Mouse (Mus musculus) olfactory bulb, adult 2 months (tissue): Measurements from ENCODE around the gene Cnot10.

Experiments used
- CTCF ChIP-seq: fragments of 200-500 bp; IDR thresholded peaks from 2 replicates; pipeline ENCODE4 v1.5.1; 2012; ENCODE audit warnings: low read depth, mild to moderate bottlenecking, low read length, moderate library complexity; ENCODE audit not compliant: insufficient read depth
- POLR2A ChIP-seq: fragments of 200-500 bp; IDR thresholded peaks from 2 replicates; pipeline ENCODE4 v1.6.1; 2012; ENCODE audit warnings: mild to moderate bottlenecking, low read depth, low read length, moderate library complexity; ENCODE audit not compliant: insufficient read depth

DNA sequence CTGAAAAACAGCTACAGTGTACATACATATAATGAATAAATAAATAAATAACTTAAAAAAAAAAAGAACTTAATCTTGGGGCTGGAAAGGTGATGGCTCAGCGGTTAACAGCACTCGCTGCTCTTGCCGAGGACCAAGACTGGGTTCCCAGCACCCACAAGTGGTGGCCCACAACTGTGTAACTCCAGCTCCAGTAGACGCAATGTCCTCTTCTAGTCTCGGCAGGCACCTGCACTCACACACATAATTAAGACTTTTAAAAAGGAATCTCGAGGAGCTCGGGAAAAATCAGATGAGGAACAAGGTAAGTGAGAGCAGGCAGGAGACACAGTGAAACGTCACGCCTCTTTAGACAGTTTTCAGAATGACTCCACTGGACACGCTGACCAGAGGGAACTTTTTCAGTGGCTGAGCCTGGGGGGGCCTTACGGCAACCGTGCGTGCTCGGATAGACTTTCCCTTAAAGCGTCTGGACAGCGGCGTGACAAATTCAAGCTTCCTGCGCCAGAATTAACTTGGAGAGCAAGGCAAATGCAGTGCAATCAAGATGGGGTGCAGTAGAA lies 717 bp downstream of the Cnot10 start:
- TF ChIP-seq CTCF, result no peak
- TF ChIP-seq POLR2A, result no peak
